Mouse (Mus musculus) small intestine, adult 2 months (tissue): ENCODE measurements at regions not wholly inside any gene's neighbourhood (a gene's known extent, or its start where the extent isn't known, plus 50 kb on each side); places are given as distances from the start of the nearest gene placed in this dataset.

ENCODE experiments used
- CTCF ChIP-seq: fragments of 200-500 bp; IDR thresholded peaks from 2 replicates; pipeline ENCODE4 v1.5.1; 2012; ENCODE audit warnings: low read depth, mild to moderate bottlenecking, control low read depth, inconsistent platforms, low read length, moderate library complexity, mixed read lengths; ENCODE audit not compliant: insufficient replicate concordance, insufficient read length; ENCODE audit errors: extremely low read depth
- POLR2A ChIP-seq: fragments of 200-500 bp; IDR thresholded peaks from 2 replicates; pipeline ENCODE4 v1.6.1; 2012; ENCODE audit warnings: low read depth, mild to moderate bottlenecking, control low read depth, inconsistent platforms, low read length, moderate library complexity

DNA sequence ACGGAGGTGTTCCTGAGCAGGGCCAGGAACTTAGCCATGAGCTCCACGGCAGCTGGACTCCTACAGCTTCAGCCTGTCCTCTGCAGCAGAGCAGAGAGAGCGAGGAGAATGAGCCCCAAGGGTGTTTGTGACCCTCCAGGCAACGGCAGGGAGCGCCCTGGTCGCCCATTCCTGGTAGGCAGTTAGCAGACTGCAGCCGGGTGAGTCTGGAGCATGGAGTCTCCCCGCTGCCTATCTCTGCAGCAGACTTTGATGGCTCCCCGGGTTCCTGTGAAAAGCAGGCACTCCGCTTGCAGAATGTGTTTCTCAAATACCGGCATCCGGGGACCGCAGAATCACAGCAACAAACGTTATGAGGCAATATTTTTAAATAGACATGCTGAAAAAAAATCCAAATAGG lies 67.2 kb upstream of the Smyd2 start:
- TF ChIP-seq POLR2A (no peak), CTCF (no peak)
